Mouse (Mus musculus) embryonic facial prominence, embryonic 13.5 days (tissue): ENCODE results near the gene Alk. TPM values are rescaled to one million over a fixed set of nuclear protein-coding genes. Genes with fewer than 3 reads are reported as not detected.
"Not testable (repeated sequence)": the region's sequence is repeated elsewhere in the genome, so short reads cannot be mapped to it uniquely, and the experiment has no call there.

Experiments used
- ATAC-seq: fragments of 200-750 bp; cut with Nextera tagmentation; 2 replicates; pipeline ENCODE4 v1.8.0; 2017; ENCODE audit warnings: low read depth; ENCODE audit not compliant: insufficient number of reproducible peaks, insufficient read depth, low FRiP score, low TSS enrichment
- H3K27ac ChIP-seq: fragments of 300-500 bp; sonication (generic); 2 replicates; pipeline ENCODE4 v1.5.1; 2015; ENCODE audit warnings: moderate library complexity, mild to moderate bottlenecking, inconsistent platforms
- H3K27me3 ChIP-seq: fragments of 300-500 bp; sonication (generic); 2 replicates; pipeline ENCODE4 v1.6.1; 2015; ENCODE audit warnings: mild to moderate bottlenecking, inconsistent platforms
- H3K36me3 ChIP-seq: fragments of 300-500 bp; sonication (generic); 2 replicates; pipeline ENCODE4 v1.6.1; 2015; ENCODE audit warnings: mild to moderate bottlenecking, inconsistent platforms
- H3K4me1 ChIP-seq: fragments of 300-500 bp; sonication (generic); 2 replicates; pipeline ENCODE4 v1.6.1; 2015; ENCODE audit warnings: inconsistent platforms
- H3K4me2 ChIP-seq: fragments of 300-500 bp; sonication (generic); 2 replicates; pipeline ENCODE4 v1.6.1; 2015; ENCODE audit warnings: moderate library complexity, mild to moderate bottlenecking, inconsistent platforms
- H3K4me3 ChIP-seq: fragments of 300-500 bp; sonication (generic); 2 replicates; pipeline ENCODE4 v1.5.1; 2015; ENCODE audit warnings: mild to moderate bottlenecking, inconsistent platforms
- H3K9ac ChIP-seq: fragments of 300-500 bp; sonication (generic); 2 replicates; pipeline ENCODE4 v1.6.1; 2015; ENCODE audit warnings: mild to moderate bottlenecking, inconsistent platforms
- H3K9me3 ChIP-seq: fragments of 300-500 bp; sonication (generic); 2 replicates; pipeline ENCODE4 v1.6.1; 2016; ENCODE audit warnings: inconsistent platforms
- WGBS: fragments of 180-500 bp; shearing (Covaris S2); methylation state at CpG from one replicate; pipeline ENCODE4 v1.1.7; 2015; ENCODE audit warnings: mixed read lengths; 5-methylcytosine and 5-hydroxymethylcytosine counted together
- polyA plus RNA-seq: library from polyadenylated mRNA; unstranded; fragments of >200 nt; fragmentation: Nextera tagmentation; extraction: Ambion mirVana; gene quantifications from 2 replicates; pipeline ENCODE4 v1.2.1, GENCODE M21; 2015

Gene Alk
- polyA plus RNA-seq, 1 experiment from 2014 or later, result 0.51 TPM

DNA sequence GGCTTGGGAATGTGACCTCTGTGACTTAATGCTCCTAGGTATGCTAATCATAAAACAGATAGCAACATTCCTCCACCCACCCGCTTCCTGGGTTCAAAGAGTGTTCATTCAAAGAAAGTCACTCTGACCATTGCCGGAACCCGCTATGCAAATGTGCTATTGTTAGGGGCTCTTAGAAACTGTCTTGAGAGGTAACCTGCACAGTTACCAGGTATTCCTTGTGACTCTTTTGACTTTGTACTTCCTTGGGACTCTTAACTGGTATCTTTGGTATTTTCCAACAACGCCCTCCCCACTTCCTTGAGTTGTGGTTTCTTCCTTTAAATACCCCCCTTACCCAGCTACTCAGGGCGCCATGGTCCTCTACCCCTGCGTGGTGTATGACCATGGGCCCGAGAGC lies 125.2 kb downstream of the Alk start:
- not testable (repeated sequence) for ATAC-seq

DNA sequence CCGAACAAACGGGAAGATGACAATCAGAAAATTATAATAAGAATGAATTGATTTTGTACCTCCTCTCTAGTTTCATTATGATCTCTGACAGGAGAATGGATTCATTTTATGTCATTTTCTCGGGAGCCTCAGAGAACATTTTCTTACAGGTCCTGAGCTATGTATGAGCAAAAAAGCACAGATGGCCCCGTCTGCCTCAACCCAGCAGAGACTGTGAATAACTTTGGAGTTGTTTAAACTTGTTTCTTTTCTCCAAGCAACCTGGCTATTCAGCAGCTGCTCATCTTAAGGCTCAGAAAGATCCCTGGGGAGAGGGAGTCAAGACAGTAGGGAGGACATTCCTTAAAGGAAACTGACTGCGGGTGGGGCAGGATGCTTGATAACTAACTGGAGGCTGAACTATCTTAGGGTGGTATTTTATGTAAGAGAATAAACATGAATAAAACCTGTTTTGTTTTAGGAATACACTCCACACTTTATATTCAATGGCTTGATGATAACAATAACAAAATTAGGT lies 126.5 kb downstream of the Alk start:
- Histone ChIP-seq H3K27me3 (no peaks in the 10 kb centered on the region), H3K27ac (no peak overlapping the region), H3K4me3 (no peak overlapping the region), H3K36me3 (no peaks in the 10 kb centered on the region), H3K4me2 (no peak overlapping the region), H3K9me3 (no peaks in the 10 kb centered on the region), H3K9ac (no peak overlapping the region), H3K4me1 (no peaks in the 10 kb centered on the region)
- 53% methylated on average over 5 of the region's 5 CpGs for WGBS
- ATAC-seq, result no peak

More for the DNA sequence above, 125.2 kb downstream of the Alk start:
- H3K9ac ChIP-seq, H3K9me3 ChIP-seq, H3K27me3 ChIP-seq, H3K27ac ChIP-seq, H3K36me3 ChIP-seq, H3K4me2 ChIP-seq, H3K4me3 ChIP-seq, H3K4me1 ChIP-seq: not testable (repeated sequence)
- 92% methylated on average over 7 of the region's 7 CpGs for WGBS

- Histone ChIP-seq H3K27ac (no peak overlapping the region), H3K36me3 (no peaks in the 10 kb centered on the region), H3K4me3 (no peak overlapping the region), H3K27me3 (no peaks in the 10 kb centered on the region), H3K9ac (no peak overlapping the region), H3K4me2 (no peak overlapping the region), H3K4me1 (no peaks in the 10 kb centered on the region), H3K9me3 (no peaks in the 10 kb centered on the region)
- ATAC-seq, result no peak
- WGBS, result 25% methylated on average over 4 of the region's 4 CpGs
Observed at GRCm38 (mm10) chr17:72476956-72477355, 127.5 kb downstream of the Alk start.

DNA sequence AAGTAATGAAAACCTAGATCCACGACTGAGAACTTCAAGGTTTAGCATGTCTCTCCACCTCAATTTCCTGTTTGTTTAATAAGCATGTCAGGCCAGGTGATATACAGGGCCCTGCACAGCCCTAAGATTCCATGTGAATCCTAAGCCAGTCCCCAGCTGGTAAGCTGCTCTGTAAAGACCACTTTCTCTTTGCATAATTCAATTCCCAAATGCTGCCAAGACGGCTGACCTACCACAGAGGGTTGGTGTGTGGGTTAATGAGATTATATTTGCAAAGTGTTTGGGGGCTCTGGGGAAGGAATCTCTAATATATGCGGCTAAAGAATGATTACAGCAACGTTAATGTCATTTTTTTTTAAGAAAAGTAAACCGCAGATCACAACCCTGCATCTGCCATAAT lies 130.3 kb downstream of the Alk start:
- 71% methylated on average over 5 of the region's 5 CpGs for WGBS

GRCm38 (mm10) chr17:72448477-72448876 lies 155.9 kb downstream of the Alk start:
- ATAC-seq, result no peak
- no peak overlapping the region for H3K4me2 ChIP-seq
- no peaks in the 10 kb centered on the region for H3K36me3 ChIP-seq

More for the DNA sequence above, 130.3 kb downstream of the Alk start:
- Histone ChIP-seq H3K27me3 (no peaks in the 10 kb centered on the region), H3K27ac (no peak overlapping the region), H3K9ac (no peak overlapping the region), H3K4me1 (no peaks in the 10 kb centered on the region), H3K4me2 (no peak overlapping the region), H3K4me3 (no peak overlapping the region), H3K36me3 (no peaks in the 10 kb centered on the region), H3K9me3 (no peaks in the 10 kb centered on the region)
- no peak for ATAC-seq

DNA sequence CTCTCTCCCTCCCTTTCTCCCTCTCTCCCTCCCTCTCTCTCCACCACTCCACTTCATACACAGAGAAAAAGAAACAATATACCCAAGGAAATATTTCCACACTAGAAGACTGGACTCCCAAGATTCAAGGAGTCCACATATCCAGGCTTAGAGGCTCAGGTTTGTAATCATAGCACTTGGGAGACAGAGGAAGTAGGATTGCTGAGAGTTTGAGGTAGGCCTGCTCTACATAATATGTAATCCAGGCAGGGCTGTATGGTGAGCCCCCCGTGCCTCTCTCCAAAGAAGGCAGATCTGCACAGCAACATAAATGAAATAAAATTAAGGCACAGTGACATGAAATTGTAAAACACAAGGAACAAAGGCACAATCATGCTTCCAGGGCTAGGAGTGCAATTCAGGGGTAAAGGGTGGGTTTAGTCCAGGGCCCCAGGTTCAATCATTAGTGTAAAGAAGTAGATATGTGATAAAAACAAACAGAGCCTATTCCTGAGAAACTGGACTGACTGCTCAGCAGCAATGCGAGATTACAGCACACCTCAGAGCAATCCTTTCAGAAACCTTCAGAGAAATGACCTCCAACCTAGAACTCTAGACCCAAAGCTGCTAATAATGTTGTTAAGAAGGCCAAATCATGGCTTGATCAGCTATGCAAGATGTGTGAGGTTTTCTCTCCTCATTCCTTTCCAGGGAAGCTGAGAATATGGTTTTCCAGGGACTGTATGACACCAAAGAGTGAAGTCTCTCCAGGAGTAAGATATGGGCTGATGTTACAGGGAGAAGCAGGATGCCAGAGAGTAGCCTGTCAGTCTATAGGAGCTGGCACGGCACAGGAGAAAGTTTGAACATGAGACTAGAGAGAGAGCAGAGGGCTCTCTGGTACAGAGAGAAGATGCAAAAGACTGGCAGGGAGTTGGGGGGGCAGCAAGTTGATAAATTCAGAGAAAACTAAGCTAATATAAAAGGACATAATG lies 158.9 kb downstream of the Alk start:
- no peaks in the 10 kb centered on the region for H3K27me3 ChIP-seq
- H3K27ac ChIP-seq, result no peak overlapping the region
- no peaks in the 10 kb centered on the region for H3K4me1 ChIP-seq
- no peak overlapping the region for H3K9ac ChIP-seq
- no peak overlapping the region for H3K4me3 ChIP-seq
- WGBS, result 68% methylated on average over 3 of the region's 3 CpGs
- no peaks in the 10 kb centered on the region for H3K9me3 ChIP-seq
- no peaks in the 10 kb centered on the region for H3K36me3 ChIP-seq
- no peak overlapping the region for H3K4me2 ChIP-seq
- ATAC-seq, result no peak

More at GRCm38 (mm10) chr17:72448477-72448876, 155.9 kb downstream of the Alk start:
- Histone ChIP-seq H3K4me1 (no peaks in the 10 kb centered on the region), H3K9me3 (no peaks in the 10 kb centered on the region), H3K4me3 (no peak overlapping the region), H3K27me3 (no peaks in the 10 kb centered on the region), H3K9ac (no peak overlapping the region), H3K27ac (no peak overlapping the region)
- WGBS, result 78% methylated on average over 4 of the region's 4 CpGs

DNA sequence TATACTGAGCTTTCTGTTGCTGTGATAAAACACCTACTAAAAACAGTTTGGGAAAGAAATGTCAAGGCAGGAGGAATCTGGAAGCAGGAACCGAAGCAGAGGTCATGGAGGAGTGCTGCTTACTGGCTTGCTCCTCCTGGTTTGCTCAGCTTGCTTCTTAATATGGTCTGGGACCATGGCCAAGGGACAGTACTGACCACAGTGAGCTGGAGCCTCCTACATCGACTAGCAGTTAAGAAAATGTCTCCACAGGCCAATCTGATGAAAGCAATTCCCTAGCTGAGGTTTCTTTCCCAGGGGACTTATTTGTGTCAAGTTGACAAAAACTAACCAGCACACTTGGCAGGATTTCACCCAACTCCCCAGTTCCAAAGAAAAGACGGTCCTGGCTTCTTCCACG lies 187.0 kb downstream of the Alk start:
- ATAC-seq, result no peak
- H3K27ac ChIP-seq, result no peak overlapping the region
- 79% methylated on average over 4 of the region's 4 CpGs for WGBS
- H3K4me2 ChIP-seq, result no peak overlapping the region
- H3K4me1 ChIP-seq, result no peaks in the 10 kb centered on the region
- H3K9ac ChIP-seq, result no peak overlapping the region
- no peak overlapping the region for H3K4me3 ChIP-seq
- no peaks in the 10 kb centered on the region for H3K9me3 ChIP-seq
- no peaks in the 10 kb centered on the region for H3K27me3 ChIP-seq
- H3K36me3 ChIP-seq, result no peaks in the 10 kb centered on the region

- Histone ChIP-seq H3K9me3 (no peaks in the 10 kb centered on the region), H3K9ac (no peak overlapping the region), H3K27me3 (no peaks in the 10 kb centered on the region), H3K4me1 (no peaks in the 10 kb centered on the region), H3K4me2 (no peak overlapping the region), H3K4me3 (no peak overlapping the region), H3K27ac (no peak overlapping the region), H3K36me3 (no peaks in the 10 kb centered on the region)
- ATAC-seq, result no peak
Observed at GRCm38 (mm10) chr17:72414676-72415075, 189.8 kb downstream of the Alk start.

GRCm38 (mm10) chr17:72404813-72405212 lies 199.6 kb downstream of the Alk start:
- no peak overlapping the region for H3K9ac ChIP-seq
- H3K9me3 ChIP-seq, result no peaks in the 10 kb centered on the region
- WGBS, result 58% methylated on average over 2 of the region's 2 CpGs
- no peak for ATAC-seq
- H3K4me2 ChIP-seq, result no peak overlapping the region
- no peaks in the 10 kb centered on the region for H3K4me1 ChIP-seq
- no peak overlapping the region for H3K4me3 ChIP-seq
- no peaks in the 10 kb centered on the region for H3K27me3 ChIP-seq
- H3K27ac ChIP-seq, result no peak overlapping the region
- H3K36me3 ChIP-seq, result no peaks in the 10 kb centered on the region

- 77% methylated on average over 3 of the region's 3 CpGs for WGBS
- ATAC-seq, result no peak
- H3K36me3 ChIP-seq, result no peaks in the 10 kb centered on the region
Observed at GRCm38 (mm10) chr17:72401861-72402260, 202.6 kb downstream of the Alk start.

DNA sequence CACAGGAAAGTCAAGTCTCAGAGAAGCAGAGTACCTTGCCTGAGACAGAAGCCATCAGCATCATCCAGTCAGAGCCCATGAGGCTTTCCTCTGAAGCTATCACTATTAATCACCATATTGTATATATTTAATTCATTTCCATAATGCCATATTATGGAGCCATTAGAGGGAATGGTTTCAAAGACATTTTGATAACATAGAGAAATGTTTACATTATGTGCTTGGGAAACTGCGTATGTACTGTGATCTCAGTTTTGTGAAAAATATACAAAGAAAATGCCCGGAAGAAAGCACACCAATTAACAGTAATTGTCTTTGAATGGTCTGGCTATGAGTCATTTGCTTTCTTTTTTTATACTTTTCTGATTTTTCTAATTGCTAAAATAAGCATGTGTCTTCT lies 203.1 kb downstream of the Alk start:
- H3K9ac ChIP-seq, result no peak overlapping the region
- no peaks in the 10 kb centered on the region for H3K4me1 ChIP-seq
- no peaks in the 10 kb centered on the region for H3K9me3 ChIP-seq
- H3K36me3 ChIP-seq, result no peaks in the 10 kb centered on the region
- no peak overlapping the region for H3K27ac ChIP-seq
- no peak overlapping the region for H3K4me2 ChIP-seq
- no peaks in the 10 kb centered on the region for H3K27me3 ChIP-seq
- WGBS, result 69% methylated on average over 2 of the region's 2 CpGs
- H3K4me3 ChIP-seq, result no peak overlapping the region
- ATAC-seq, result no peak

More at GRCm38 (mm10) chr17:72401861-72402260, 202.6 kb downstream of the Alk start:
- no peaks in the 10 kb centered on the region for H3K4me1 ChIP-seq
- no peaks in the 10 kb centered on the region for H3K27me3 ChIP-seq
- no peaks in the 10 kb centered on the region for H3K9me3 ChIP-seq
- no peak overlapping the region for H3K4me3 ChIP-seq
- H3K9ac ChIP-seq, result no peak overlapping the region
- H3K4me2 ChIP-seq, result no peak overlapping the region
- H3K27ac ChIP-seq, result no peak overlapping the region
